Mouse (Mus musculus) gastrocnemius, adult 8-10 months (tissue): Measurements from ENCODE around the gene Tmc3. TPM values are rescaled to one million over a fixed set of nuclear protein-coding genes. Genes with fewer than 3 reads are reported as not detected.

Experiments used
- DNase-seq, 2 experiments: peaks; one replicate each; pipeline ENCODE4 v3.0.0; 2022; ENCODE audit warnings: low spot score in 2 of 2
- total RNA-seq, 4 experiments: library from RNA; stranded (reverse); gene quantifications; 2 replicates each; pipeline ENCODE4 v1.2.4; 2022

Tmc3 gene
- total RNA-seq, 4 experiments from 2014 or later: not detected

GRCm38 (mm10) chr7:83598997-83599912 lies 14.5 kb downstream of the Tmc3 start:
- DNase-seq: no peak

GRCm38 (mm10) chr7:83599913-83600286 lies 15.2 kb downstream of the Tmc3 start:
- DNase-seq: peak; percentile 18 to 30

GRCm38 (mm10) chr7:83604180-83604944 lies 19.6 kb downstream of the Tmc3 start:
- DNase-seq: no peak

- DNase-seq: no peak
Observed at GRCm38 (mm10) chr7:83606796-83607195, 22.1 kb downstream of the Tmc3 start.

GRCm38 (mm10) chr7:83609891-83610290 lies 25.2 kb downstream of the Tmc3 start:
- no peak for DNase-seq

- no peak for DNase-seq
Observed at GRCm38 (mm10) chr7:83611886-83612285, 27.2 kb downstream of the Tmc3 start.

GRCm38 (mm10) chr7:83615272-83615671 lies 30.5 kb downstream of the Tmc3 start:
- no peak for DNase-seq

- no peak for DNase-seq
Observed at GRCm38 (mm10) chr7:83615815-83616214, 31.1 kb downstream of the Tmc3 start.

GRCm38 (mm10) chr7:83616268-83616667 lies 31.5 kb downstream of the Tmc3 start:
- DNase-seq: no peak

- DNase-seq: no peak
Observed at GRCm38 (mm10) chr7:83618709-83619108, 34.0 kb downstream of the Tmc3 start.

- DNase-seq: no peak
Observed at GRCm38 (mm10) chr7:83622582-83622981, 37.9 kb downstream of the Tmc3 start.

- no peak for DNase-seq
Observed at GRCm38 (mm10) chr7:83624065-83624464, 39.3 kb downstream of the Tmc3 start.

GRCm38 (mm10) chr7:83626557-83627257 lies 42.0 kb downstream of the Tmc3 start:
- no peak for DNase-seq

GRCm38 (mm10) chr7:83627369-83627768 lies 42.6 kb downstream of the Tmc3 start:
- DNase-seq: no peak

GRCm38 (mm10) chr7:83631073-83631827 lies 46.5 kb downstream of the Tmc3 start:
- DNase-seq: no peak

GRCm38 (mm10) chr7:83631828-83632681 lies 47.3 kb downstream of the Tmc3 start, which contains the start of gene Stard5:
Stard5 (plus strand) TSS chr7:83631959.
- peak; percentile 90 for DNase-seq

- DNase-seq: no peak
Observed at GRCm38 (mm10) chr7:83632682-83633120, 48.0 kb downstream of the Tmc3 start.

- no peak for DNase-seq
Observed at GRCm38 (mm10) chr7:83633856-83634255, 49.1 kb downstream of the Tmc3 start.

GRCm38 (mm10) chr7:83635726-83636125 lies 51.0 kb downstream of the Tmc3 start:
- no peak for DNase-seq

- no peak for DNase-seq
Observed at GRCm38 (mm10) chr7:83636425-83636824, 51.7 kb downstream of the Tmc3 start.
